Mouse (Mus musculus) liver, embryonic 14.5 days (tissue): ENCODE results near the gene Armc7. TPM values are rescaled to one million over a fixed set of nuclear protein-coding genes. Genes with fewer than 3 reads are reported as not detected.

ENCODE experiments used
- ATAC-seq: fragments of 200-750 bp; cut with Nextera tagmentation; 2 replicates; pipeline ENCODE4 v1.8.0; 2017; ENCODE audit warnings: moderate number of reproducible peaks, mild to moderate bottlenecking, moderate library complexity; ENCODE audit not compliant: insufficient read depth
- DNase-seq, 3 experiments: peaks; one replicate each; pipeline ENCODE4 v3.0.0-alpha.2; 2012 to 2013; ENCODE audit warnings: low read depth in 3 of 3, low spot score in 3 of 3
- H3K27ac ChIP-seq: fragments of 300-500 bp; sonication (generic); 2 replicates; pipeline ENCODE4 v1.5.1; 2014; ENCODE audit warnings: moderate library complexity, mild to moderate bottlenecking, control low read depth, inconsistent platforms
- H3K27me3 ChIP-seq: fragments of 300-500 bp; sonication (generic); 2 replicates; pipeline ENCODE4 v1.6.1; 2014; ENCODE audit warnings: mild to moderate bottlenecking, low read length, moderate library complexity; ENCODE audit not compliant: control insufficient read depth, insufficient read depth
- H3K36me3 ChIP-seq: fragments of 300-500 bp; sonication (generic); replicated peaks from 2 replicates; pipeline ENCODE4 v1.6.1; 2014; ENCODE audit warnings: low read depth; ENCODE audit not compliant: control insufficient read depth, insufficient read depth
- H3K4me1 ChIP-seq, 2 experiments: fragments of 200-500 bp in 1 of 2; fragments of 300-500 bp in 1 of 2; sonication (generic) in 1 of 2; replicated peaks; 2 replicates each; pipeline ENCODE4 v1.6.1; 2012 to 2014; ENCODE audit warnings: antibody characterized with exemption in 1 of 2, inconsistent platforms in 1 of 2, low read length in 1 of 2; ENCODE audit not compliant: control insufficient read depth in 2 of 2, insufficient read depth in 2 of 2
- H3K4me2 ChIP-seq: fragments of 300-500 bp; sonication (generic); 2 replicates; pipeline ENCODE4 v1.6.1; 2014; ENCODE audit warnings: low read depth, mild to moderate bottlenecking, control low read depth, moderate library complexity
- H3K4me3 ChIP-seq, 2 experiments: fragments of 200-500 bp in 1 of 2; fragments of 300-500 bp in 1 of 2; sonication (generic) in 1 of 2; 2 replicates each; pipeline ENCODE4 v1.5.1; 2012 to 2014; ENCODE audit warnings: low read depth in 2 of 2, low read length in 2 of 2, mild to moderate bottlenecking in 2 of 2, control low read depth in 1 of 2, inconsistent platforms in 1 of 2, moderate library complexity in 1 of 2; ENCODE audit not compliant: insufficient read depth in 1 of 2
- H3K9ac ChIP-seq: fragments of 300-500 bp; sonication (generic); replicated peaks from 2 replicates; pipeline ENCODE4 v1.6.1; 2014; ENCODE audit warnings: mild to moderate bottlenecking, control low read depth, moderate library complexity
- H3K9me3 ChIP-seq: fragments of 300-500 bp; sonication (generic); 2 replicates; pipeline ENCODE4 v1.6.1; 2016; ENCODE audit warnings: low read length, mixed read lengths; ENCODE audit not compliant: control insufficient read depth
- CTCF ChIP-seq: IDR thresholded peaks from 2 replicates; pipeline ENCODE4 v1.5.1; 2016; ENCODE audit warnings: antibody characterized with exemption, low read depth, control low read depth
- EP300 ChIP-seq: IDR thresholded peaks from 2 replicates; pipeline ENCODE4 v1.6.1; 2016; ENCODE audit warnings: antibody characterized with exemption, low read depth
- WGBS: fragments of 180-500 bp; shearing (Covaris S2); extraction: QIAGEN DNeasy Blood & Tissue Kit; methylation state at CpG from one replicate; pipeline ENCODE4 v1.1.7; 2014; ENCODE audit not compliant: insufficient replicate concordance; 5-methylcytosine and 5-hydroxymethylcytosine counted together
- polyA plus RNA-seq, 2 experiments: library from polyadenylated mRNA; depleted of rRNA in 1 of 2; stranded (reverse) in 1 of 2; unstranded in 1 of 2; fragments of >200 nt; fragmentation: Nextera tagmentation in 1 of 2; extraction: Ambion mirVana in 1 of 2; gene quantifications; 2 replicates each; pipeline versions ENCODE4 v1.2.1 to v1.2.3; 2012 to 2014

Gene Armc7
- polyA plus RNA-seq (2012; rRNA removed) (2.1 and 2.2 TPM in 2 replicates), polyA plus RNA-seq (2014; fragmentation: Nextera tagmentation; extraction: Ambion mirVana) (2.0 and 2.2 TPM in 2 replicates)

DNA sequence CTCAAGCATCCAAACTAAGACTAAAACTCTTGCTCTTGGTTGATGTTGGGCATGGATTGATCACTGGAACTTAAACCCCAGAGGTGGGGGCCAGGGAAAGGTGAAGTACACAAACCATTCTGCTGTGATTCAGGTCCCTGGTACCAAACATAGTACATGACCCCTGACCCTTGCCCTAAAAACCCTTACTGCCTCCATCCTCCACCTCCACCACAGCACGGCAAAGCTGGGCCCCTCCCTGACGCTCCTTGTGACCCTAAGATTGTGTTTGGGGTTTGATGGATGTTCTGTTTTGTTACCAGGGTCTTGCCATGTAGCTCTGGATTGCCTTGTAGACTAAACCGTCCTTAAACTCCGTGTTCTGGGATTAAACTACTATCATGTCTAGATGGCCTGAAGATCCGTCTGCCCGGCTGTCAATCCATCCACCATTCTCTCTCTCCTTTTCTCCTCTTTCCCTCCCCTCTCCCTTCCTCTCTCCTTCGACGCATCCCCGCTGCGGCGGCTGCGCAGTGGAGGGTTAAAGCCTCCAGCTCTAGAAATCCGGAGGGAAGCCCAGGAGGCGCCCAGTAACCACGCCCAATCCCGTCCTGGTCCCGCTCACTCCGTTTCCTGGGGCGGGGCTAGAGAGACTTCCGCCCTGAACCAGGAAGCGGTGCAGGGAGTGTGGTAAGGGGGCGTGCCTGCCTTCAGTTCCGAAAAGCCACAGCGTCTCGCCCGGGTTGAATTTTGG is at the start of gene Armc7:
Gene Armc7, plus strand, starts transcription at position 643 of the 733 bp plus-strand sequence.
- H3K27me3 ChIP-seq, result no peaks in the 10 kb centered on the region
- peaks cover 12 to 20% of the 10 kb centered on the region in 2 experiments for H3K4me1 ChIP-seq
- ATAC-seq (peak; percentile 95), DNase-seq (peak; percentile 90 to 91 (median 90))
- no peak for TF ChIP-seq EP300
- TF ChIP-seq CTCF, result peak; percentile 17; the same call in 1 of the 2 replicates
- peak within 1 kb of the TSS; percentile 69 for H3K27ac ChIP-seq
- H3K4me3 ChIP-seq, result peak within 1 kb of the TSS; percentile 73 to 81
- 2% methylated on average over 26 of the region's 26 CpGs for WGBS
- H3K9ac ChIP-seq, result peak within 1 kb of the TSS; percentile 87
- no peaks in the 10 kb centered on the region for H3K36me3 ChIP-seq
- peak within 1 kb of the TSS; percentile 93 for H3K4me2 ChIP-seq
- no peaks in the 10 kb centered on the region for H3K9me3 ChIP-seq

DNA sequence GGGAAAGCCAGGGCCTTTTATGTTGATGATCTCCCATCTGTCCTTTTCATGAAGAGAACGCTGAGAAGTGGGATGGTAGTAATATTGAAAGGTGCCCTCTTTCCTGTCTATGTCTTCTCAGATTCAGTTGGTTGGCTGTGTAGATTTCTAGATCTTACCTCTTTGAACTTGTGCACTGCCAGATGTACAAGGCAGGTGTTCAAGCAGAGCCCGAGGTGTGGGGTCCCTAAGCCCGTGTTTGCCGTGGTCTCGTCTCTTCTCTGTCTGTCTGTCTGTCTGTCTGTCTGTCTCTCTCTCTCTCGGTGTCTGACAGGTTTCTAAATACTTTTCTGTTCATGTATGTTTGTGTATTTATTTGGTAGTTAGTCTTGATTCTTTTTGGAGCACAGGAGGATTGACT is 49.8 kb upstream of the Armc7 start:
- Histone ChIP-seq H3K4me1 (peaks cover 8 to 9% of the 10 kb centered on the region in 2 experiments; a peak in 3 of 4 replicates), H3K9me3 (no peaks in the 10 kb centered on the region), H3K4me2 (no peak overlapping the region), H3K9ac (no peak overlapping the region), H3K36me3 (no peaks in the 10 kb centered on the region; the same call in 1 of the 2 replicates), H3K27ac (no peak overlapping the region), H3K4me3 (no peak overlapping the region), H3K27me3 (no peaks in the 10 kb centered on the region)
- no peak for ATAC-seq
- TF ChIP-seq EP300 (no peak), CTCF (no peak)
- 73% methylated on average over 6 of the region's 6 CpGs for WGBS
- no peak for DNase-seq

DNA sequence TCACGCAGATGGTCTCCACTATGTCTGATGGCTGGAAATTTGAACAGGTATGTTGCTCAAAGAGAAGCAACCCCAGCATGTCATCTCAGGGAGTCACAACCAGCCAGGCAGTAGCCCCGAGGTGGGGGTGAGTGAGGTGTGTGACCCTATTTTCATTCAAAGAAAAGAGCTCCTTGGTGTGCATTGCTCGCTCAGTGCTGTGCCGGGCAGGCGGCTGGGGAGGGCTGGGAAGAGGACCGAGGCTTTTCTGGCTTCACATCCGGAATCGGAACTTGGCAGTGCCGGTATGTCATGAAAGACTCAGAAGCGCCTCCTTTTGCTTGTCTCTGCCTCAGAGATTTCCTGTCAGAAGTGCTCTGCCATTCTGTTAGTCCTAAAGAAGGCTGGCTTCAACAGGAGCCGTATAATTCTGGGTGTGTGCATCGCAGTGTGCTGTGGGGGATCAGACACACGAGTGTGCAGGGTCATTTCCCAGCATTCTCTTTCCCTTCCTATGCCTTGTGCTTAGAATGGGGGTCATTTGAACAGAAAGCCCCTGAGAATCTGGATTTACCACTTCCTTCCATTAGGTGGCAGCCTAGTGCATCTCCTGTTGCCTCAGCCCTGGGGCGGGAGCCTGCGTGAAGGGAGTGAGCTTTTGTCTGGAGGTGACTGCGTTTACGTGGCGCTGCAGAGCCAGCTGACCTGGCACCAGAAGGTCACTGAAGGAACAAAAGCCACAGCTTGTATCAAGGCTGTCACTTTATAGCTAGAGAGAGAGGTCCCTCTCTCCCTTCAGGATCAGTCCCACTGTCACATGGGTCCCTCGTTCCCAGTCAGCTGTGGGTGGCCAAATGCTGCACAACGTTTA is 47.8 kb upstream of the Armc7 start:
- Histone ChIP-seq H3K9me3 (no peaks in the 10 kb centered on the region), H3K4me1 (0 out of 4 replicates have a peak, but pooled peaks cover 0 to 1% of the 10 kb centered on the region in 2 experiments), H3K27me3 (no peaks in the 10 kb centered on the region), H3K27ac (no peak overlapping the region), H3K36me3 (no peaks in the 10 kb centered on the region; the same call in 1 of the 2 replicates), H3K4me3 (no peak overlapping the region), H3K9ac (no peak overlapping the region), H3K4me2 (no peak overlapping the region)
- no peak for TF ChIP-seq EP300
- peak; percentile 88 for TF ChIP-seq CTCF
- peak in 1 of 3 experiments; percentile 45 for DNase-seq
- WGBS, result 46% methylated on average over 20 of the region's 20 CpGs
- no peak for ATAC-seq

GRCm38 (mm10) chr11:115429307-115429706 is 46.2 kb upstream of the Armc7 start:
- Histone ChIP-seq H3K36me3 (no peaks in the 10 kb centered on the region; the same call in 1 of the 2 replicates), H3K27me3 (no peaks in the 10 kb centered on the region), H3K4me3 (no peak overlapping the region), H3K4me2 (no peak overlapping the region), H3K27ac (no peak overlapping the region), H3K9ac (no peak overlapping the region), H3K9me3 (no peaks in the 10 kb centered on the region), H3K4me1 (0 out of 4 replicates have a peak, but pooled peaks cover 0 to 1% of the 10 kb centered on the region in 2 experiments)
- ATAC-seq, result no peak
- 77% methylated on average over 7 of the region's 7 CpGs for WGBS
- TF ChIP-seq EP300, result no peak
- TF ChIP-seq CTCF, result no peak
- DNase-seq, result no peak
